Mouse (Mus musculus) olfactory bulb, adult 2 months (tissue): ENCODE results near the gene Cmya5.

Source experiments
- CTCF ChIP-seq: fragments of 200-500 bp; IDR thresholded peaks from 2 replicates; pipeline ENCODE4 v1.5.1; 2012; ENCODE audit warnings: low read depth, mild to moderate bottlenecking, low read length, moderate library complexity; ENCODE audit not compliant: insufficient read depth
- POLR2A ChIP-seq: fragments of 200-500 bp; IDR thresholded peaks from 2 replicates; pipeline ENCODE4 v1.6.1; 2012; ENCODE audit warnings: mild to moderate bottlenecking, low read depth, low read length, moderate library complexity; ENCODE audit not compliant: insufficient read depth

- TF ChIP-seq POLR2A (no peak), CTCF (no peak)
Measured at GRCm38 (mm10) chr13:93085711-93086110, 58.8 kb downstream of the Cmya5 start.
